Mouse (Mus musculus) cerebellum, adult 2 months (tissue): ENCODE results near the gene Ndufb7.

Experiments used
- CTCF ChIP-seq: fragments of 200-500 bp; IDR thresholded peaks from 2 replicates; pipeline ENCODE4 v1.5.1; 2011; ENCODE audit warnings: low read depth, mild to moderate bottlenecking, control low read depth, low read length, moderate library complexity, borderline replicate concordance; ENCODE audit not compliant: insufficient read depth
- POLR2A ChIP-seq: fragments of 200-500 bp; IDR thresholded peaks from 2 replicates; pipeline ENCODE4 v1.6.1; 2011; ENCODE audit warnings: low read length, control low read depth, borderline replicate concordance; ENCODE audit not compliant: insufficient read depth

DNA sequence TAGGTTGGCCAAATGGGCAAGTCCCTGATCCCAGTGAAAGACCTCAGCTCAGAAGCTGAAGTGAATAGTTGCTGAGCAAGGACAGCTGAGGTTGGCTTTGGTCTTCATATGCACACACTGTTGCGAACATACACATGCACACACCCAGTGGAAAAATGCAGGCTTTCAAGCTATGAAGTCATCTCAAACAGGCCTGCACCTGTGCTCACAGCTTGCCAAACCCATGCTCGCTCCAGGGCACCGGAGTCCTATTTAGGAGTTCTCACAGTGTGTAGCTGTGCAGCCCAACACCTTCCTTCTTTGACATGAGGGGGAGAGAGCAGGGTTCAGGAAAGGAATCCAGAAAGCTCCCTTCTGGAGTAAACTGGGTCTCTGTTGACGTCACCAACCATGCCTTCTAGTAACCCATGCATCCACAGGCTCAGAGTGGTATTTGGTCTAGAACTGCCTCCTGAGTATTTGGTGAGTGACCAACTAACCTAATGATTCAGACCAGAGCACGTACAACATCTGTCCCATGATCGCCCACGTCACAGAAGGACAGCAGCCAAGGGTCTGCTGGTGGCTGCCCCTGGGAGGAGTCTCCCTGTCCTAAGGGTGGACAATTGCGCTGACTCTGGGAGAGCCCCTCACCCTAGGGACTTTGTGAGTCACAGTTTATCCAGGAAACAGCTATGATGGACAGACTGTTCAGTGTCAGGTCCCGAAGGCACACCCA lies 53.3 kb downstream of the Ndufb7 start:
- no peak for TF ChIP-seq POLR2A
- TF ChIP-seq CTCF = no peak
